Mouse (Mus musculus) hindbrain, embryonic 15.5 days (tissue): Measurements from ENCODE around the gene Il2rb. TPM values are rescaled to one million over a fixed set of nuclear protein-coding genes. Genes with fewer than 3 reads are reported as not detected.
A peak's percentile ranks its signal among the peaks of the same experiment; 100 is the strongest.

Experiments
- ATAC-seq: fragments of 200-750 bp; cut with Nextera tagmentation; 2 replicates; pipeline ENCODE4 v1.8.0; 2017; ENCODE audit warnings: low read depth, moderate number of reproducible peaks, moderate TSS enrichment; ENCODE audit not compliant: low FRiP score
- H3K27ac ChIP-seq: fragments of 300-500 bp; sonication (generic); replicated peaks from 2 replicates; pipeline ENCODE4 v1.5.1; 2015; ENCODE audit warnings: mild to moderate bottlenecking, inconsistent platforms
- H3K27me3 ChIP-seq: fragments of 300-500 bp; sonication (generic); 2 replicates; pipeline ENCODE4 v1.6.1; 2015; ENCODE audit warnings: control low read depth, inconsistent platforms
- H3K36me3 ChIP-seq: fragments of 300-500 bp; sonication (generic); 2 replicates; pipeline ENCODE4 v1.6.1; 2015; ENCODE audit warnings: control low read depth, inconsistent platforms
- H3K4me1 ChIP-seq: fragments of 300-500 bp; sonication (generic); replicated peaks from 2 replicates; pipeline ENCODE4 v1.6.1; 2015; ENCODE audit warnings: control low read depth, inconsistent platforms
- H3K4me2 ChIP-seq: fragments of 300-500 bp; sonication (generic); 2 replicates; pipeline ENCODE4 v1.6.1; 2015; ENCODE audit warnings: moderate library complexity, mild to moderate bottlenecking, inconsistent platforms
- H3K4me3 ChIP-seq: fragments of 300-500 bp; sonication (generic); 2 replicates; pipeline ENCODE4 v1.5.1; 2015; ENCODE audit warnings: mild to moderate bottlenecking, inconsistent platforms
- H3K9ac ChIP-seq: fragments of 300-500 bp; sonication (generic); 2 replicates; pipeline ENCODE4 v1.6.1; 2015; ENCODE audit warnings: inconsistent platforms
- H3K9me3 ChIP-seq: fragments of 300-500 bp; sonication (generic); 2 replicates; pipeline ENCODE4 v1.6.1; 2016; ENCODE audit warnings: control low read depth, inconsistent platforms
- WGBS: fragments of 180-500 bp; shearing (Covaris S2); methylation state at CpG from one replicate; pipeline ENCODE4 v1.1.7; 2015; 5-methylcytosine and 5-hydroxymethylcytosine counted together
- polyA plus RNA-seq: library from polyadenylated mRNA; unstranded; fragments of >200 nt; fragmentation: Nextera tagmentation; extraction: Ambion mirVana; gene quantifications from 2 replicates; pipeline ENCODE4 v1.2.1, GENCODE M21; 2015

The Il2rb gene
- polyA plus RNA-seq, result 0.22 and 0.26 TPM in 2 replicates

- Histone ChIP-seq H3K27me3 (no peaks in the 10 kb centered on the region), H3K9me3 (no peaks in the 10 kb centered on the region), H3K4me1 (no peaks in the 10 kb centered on the region), H3K27ac (no peak within 1 kb of the TSS), H3K4me3 (no peak within 1 kb of the TSS), H3K4me2 (no peak within 1 kb of the TSS), H3K9ac (no peak within 1 kb of the TSS), H3K36me3 (no peaks in the 10 kb centered on the region)
- 87% methylated on average over 11 of the region's 11 CpGs for WGBS
- ATAC-seq, result no peak
Measured at GRCm38 (mm10) chr15:78494968-78495406, at the start of gene Il2rb. Il2rb (minus strand) TSS chr15:78495271.

- Histone ChIP-seq H3K27me3 (no peaks in the 10 kb centered on the region), H3K27ac (no peak within 1 kb of the TSS), H3K36me3 (no peaks in the 10 kb centered on the region), H3K4me1 (peaks cover 29% of the 10 kb centered on the region), H3K9ac (peak within 1 kb of the TSS; percentile 41; the same call in 1 of the 2 replicates), H3K4me2 (peak within 1 kb of the TSS; percentile 48), H3K9me3 (no peaks in the 10 kb centered on the region), H3K4me3 (peak within 1 kb of the TSS; percentile 18)
- WGBS, result 5% methylated on average over 13 of the region's 14 CpGs
- ATAC-seq, result peak; percentile 32; the same call in 1 of the 2 replicates
Measured at GRCm38 (mm10) chr15:78544561-78545001, 49.5 kb upstream of the Il2rb start, which contains the start of gene Sstr3. Sstr3 (minus strand) TSS chr15:78544685.

GRCm38 (mm10) chr15:78544041-78544440 lies 49.0 kb upstream of the Il2rb start:
- Histone ChIP-seq H3K9me3 (no peaks in the 10 kb centered on the region), H3K27me3 (no peaks in the 10 kb centered on the region), H3K4me3 (no peak overlapping the region), H3K9ac (no peak overlapping the region), H3K4me1 (peaks cover 29% of the 10 kb centered on the region), H3K4me2 (peak overlapping the region; percentile 48), H3K27ac (no peak overlapping the region), H3K36me3 (no peaks in the 10 kb centered on the region)
- no peak for ATAC-seq
- WGBS, result 68% methylated on average over 15 of the region's 15 CpGs

GRCm38 (mm10) chr15:78542767-78543303 lies 47.8 kb upstream of the Il2rb start:
- H3K9me3 ChIP-seq, result no peaks in the 10 kb centered on the region
- H3K27me3 ChIP-seq, result no peaks in the 10 kb centered on the region
- no peak overlapping the region for H3K4me3 ChIP-seq
- WGBS, result 60% methylated on average over 7 of the region's 7 CpGs
- no peak overlapping the region for H3K27ac ChIP-seq
- no peak overlapping the region for H3K4me2 ChIP-seq
- no peak for ATAC-seq
- H3K4me1 ChIP-seq, result peaks cover 29% of the 10 kb centered on the region
- no peak overlapping the region for H3K9ac ChIP-seq
- H3K36me3 ChIP-seq, result no peaks in the 10 kb centered on the region

GRCm38 (mm10) chr15:78542098-78542766 lies 47.2 kb upstream of the Il2rb start:
- Histone ChIP-seq H3K36me3 (no peaks in the 10 kb centered on the region), H3K9me3 (no peaks in the 10 kb centered on the region), H3K27ac (peak overlapping the region; percentile 42; the same call in 1 of the 2 replicates), H3K27me3 (no peaks in the 10 kb centered on the region), H3K4me1 (peaks cover 29% of the 10 kb centered on the region), H3K4me3 (no peak overlapping the region), H3K4me2 (no peak overlapping the region), H3K9ac (no peak overlapping the region)
- ATAC-seq, result no peak
- 83% methylated on average over 3 of the region's 3 CpGs for WGBS

- peaks cover 29% of the 10 kb centered on the region for H3K4me1 ChIP-seq
- H3K27me3 ChIP-seq, result no peaks in the 10 kb centered on the region
- H3K4me3 ChIP-seq, result no peak overlapping the region
- no peaks in the 10 kb centered on the region for H3K36me3 ChIP-seq
- H3K27ac ChIP-seq, result peak overlapping the region; percentile 42; the same call in 1 of the 2 replicates
- 29% methylated on average over 3 of the region's 3 CpGs for WGBS
- no peak overlapping the region for H3K4me2 ChIP-seq
- no peak overlapping the region for H3K9ac ChIP-seq
- peak; percentile 8; the same call in 1 of the 2 replicates for ATAC-seq
- no peaks in the 10 kb centered on the region for H3K9me3 ChIP-seq
Measured at GRCm38 (mm10) chr15:78541606-78542005, 46.5 kb upstream of the Il2rb start.

- H3K27me3 ChIP-seq, result no peaks in the 10 kb centered on the region
- H3K9ac ChIP-seq, result no peak overlapping the region
- H3K4me1 ChIP-seq, result peaks cover 30% of the 10 kb centered on the region
- ATAC-seq, result no peak
- H3K4me3 ChIP-seq, result no peak overlapping the region
- no peak overlapping the region for H3K4me2 ChIP-seq
- H3K9me3 ChIP-seq, result no peaks in the 10 kb centered on the region
- WGBS, result 59% methylated on average over 3 of the region's 3 CpGs
- no peak overlapping the region for H3K27ac ChIP-seq
- no peaks in the 10 kb centered on the region for H3K36me3 ChIP-seq
Measured at GRCm38 (mm10) chr15:78541036-78541435, 46.0 kb upstream of the Il2rb start.

GRCm38 (mm10) chr15:78535723-78536421 lies 40.8 kb upstream of the Il2rb start:
- ATAC-seq, result no peak
- Histone ChIP-seq H3K4me2 (no peak overlapping the region), H3K9me3 (no peaks in the 10 kb centered on the region), H3K36me3 (no peaks in the 10 kb centered on the region), H3K4me1 (peaks cover 19% of the 10 kb centered on the region), H3K27me3 (no peaks in the 10 kb centered on the region), H3K27ac (no peak overlapping the region), H3K9ac (no peak overlapping the region), H3K4me3 (no peak overlapping the region)
- WGBS, result 41% methylated on average over 10 of the region's 10 CpGs

GRCm38 (mm10) chr15:78533346-78533835 lies 38.3 kb upstream of the Il2rb start:
- Histone ChIP-seq H3K4me3 (no peak overlapping the region), H3K9ac (no peak overlapping the region), H3K9me3 (no peaks in the 10 kb centered on the region), H3K27ac (no peak overlapping the region), H3K27me3 (no peaks in the 10 kb centered on the region), H3K4me1 (peaks cover 41% of the 10 kb centered on the region), H3K36me3 (no peaks in the 10 kb centered on the region), H3K4me2 (no peak overlapping the region)
- WGBS, result 68% methylated on average over 10 of the region's 10 CpGs
- ATAC-seq, result no peak

GRCm38 (mm10) chr15:78532566-78533345 lies 37.7 kb upstream of the Il2rb start:
- Histone ChIP-seq H3K27me3 (no peaks in the 10 kb centered on the region), H3K4me2 (no peak overlapping the region), H3K27ac (no peak overlapping the region), H3K4me1 (peaks cover 42% of the 10 kb centered on the region), H3K36me3 (no peaks in the 10 kb centered on the region), H3K4me3 (no peak overlapping the region), H3K9me3 (no peaks in the 10 kb centered on the region), H3K9ac (peak overlapping the region; percentile 8; the same call in 1 of the 2 replicates)
- ATAC-seq, result no peak
- 73% methylated on average over 10 of the region's 10 CpGs for WGBS

GRCm38 (mm10) chr15:78531901-78532469 lies 36.9 kb upstream of the Il2rb start:
- Histone ChIP-seq H3K9me3 (no peaks in the 10 kb centered on the region), H3K4me3 (peak overlapping the region; percentile 34), H3K27me3 (no peaks in the 10 kb centered on the region), H3K36me3 (no peaks in the 10 kb centered on the region), H3K4me2 (peak overlapping the region; percentile 61), H3K9ac (peak overlapping the region; percentile 50), H3K27ac (peak overlapping the region; percentile 87), H3K4me1 (peaks cover 42% of the 10 kb centered on the region)
- 0% methylated on average over 25 of the region's 25 CpGs for WGBS
- ATAC-seq, result peak; percentile 89
